Mouse (Mus musculus): ENCODE results near the gene Nadk. TPM values are rescaled to one million over a fixed set of nuclear protein-coding genes. Genes with fewer than 3 reads are reported as not detected.
"Not testable (repeated sequence)": the region's sequence is repeated elsewhere in the genome, so short reads cannot be mapped to it uniquely, and the experiment has no call there.

Nadk gene
- polyA plus RNA-seq, 1 experiment from 2014 or later = 45.0 TPM

DNA sequence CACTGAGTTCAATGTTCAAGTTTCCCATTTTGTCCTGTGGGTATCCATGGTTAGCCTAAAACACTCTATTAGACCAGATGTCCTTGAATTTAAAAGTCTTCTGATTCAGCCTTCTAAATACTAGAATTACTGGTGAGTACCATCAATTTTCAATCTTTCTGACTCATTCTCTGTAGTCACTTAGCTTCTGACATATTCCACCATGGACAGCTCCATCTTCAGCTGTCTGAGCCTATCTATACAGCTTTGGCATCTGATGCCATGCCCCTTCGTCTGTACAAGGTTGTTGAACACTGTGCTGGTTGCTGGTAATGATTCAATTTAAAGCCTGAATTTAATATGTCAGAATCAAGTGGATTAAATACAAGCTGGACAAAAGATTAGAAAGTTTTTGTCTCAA is 6.7 kb upstream of the Nadk start:
- peaks cover 19% of the 10 kb centered on the region for H3K4me1 ChIP-seq
- 43% methylated on average over 1 of the region's 1 CpGs for WGBS
- no peak overlapping the region for H3K9ac ChIP-seq
- no peaks in the 10 kb centered on the region for H3K9me3 ChIP-seq
- no peaks in the 10 kb centered on the region for H3K27me3 ChIP-seq (replicated peaks)
- no peak overlapping the region for H3K4me3 ChIP-seq
- no peak overlapping the region for H3K27ac ChIP-seq (replicated peaks)
- H3K4me2 ChIP-seq = no peak overlapping the region
- H3K36me3 ChIP-seq = peaks cover 100% of the 10 kb centered on the region
- no peak for ATAC-seq (ENCODE audit: extremely low read depth, insufficient number of reproducible peaks, low FRiP score, low TSS enrichment)

DNA sequence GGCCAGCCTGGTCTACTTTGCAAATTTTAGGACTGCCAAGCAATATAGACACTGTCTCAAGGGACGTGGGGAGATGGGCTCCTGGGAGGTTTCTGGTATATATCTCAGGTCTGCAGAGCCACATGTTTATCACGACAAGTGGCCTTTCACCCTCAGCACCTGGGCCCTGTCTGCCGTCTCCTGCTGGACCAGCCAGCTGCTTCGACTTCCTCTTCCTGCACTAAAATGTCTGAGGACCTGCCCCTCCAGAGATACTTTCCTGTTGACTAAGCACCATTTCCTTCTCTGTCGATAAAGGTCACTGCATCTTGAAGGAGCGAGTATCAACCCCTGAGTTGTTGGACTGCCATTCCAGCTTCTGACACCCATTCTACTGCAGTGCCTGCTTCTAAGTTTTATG is 2.7 kb upstream of the Nadk start:
- no peak overlapping the region for H3K9ac ChIP-seq
- H3K27me3 ChIP-seq (replicated peaks) = no peaks in the 10 kb centered on the region
- peaks cover 68% of the 10 kb centered on the region for H3K36me3 ChIP-seq
- no peaks in the 10 kb centered on the region for H3K9me3 ChIP-seq
- H3K27ac ChIP-seq (replicated peaks) = no peak overlapping the region
- 53% methylated on average over 6 of the region's 6 CpGs for WGBS
- no peak overlapping the region for H3K4me3 ChIP-seq
- H3K4me1 ChIP-seq = peaks cover 45% of the 10 kb centered on the region
- no peak for ATAC-seq (ENCODE audit: extremely low read depth, insufficient number of reproducible peaks, low FRiP score, low TSS enrichment)
- no peak overlapping the region for H3K4me2 ChIP-seq

DNA sequence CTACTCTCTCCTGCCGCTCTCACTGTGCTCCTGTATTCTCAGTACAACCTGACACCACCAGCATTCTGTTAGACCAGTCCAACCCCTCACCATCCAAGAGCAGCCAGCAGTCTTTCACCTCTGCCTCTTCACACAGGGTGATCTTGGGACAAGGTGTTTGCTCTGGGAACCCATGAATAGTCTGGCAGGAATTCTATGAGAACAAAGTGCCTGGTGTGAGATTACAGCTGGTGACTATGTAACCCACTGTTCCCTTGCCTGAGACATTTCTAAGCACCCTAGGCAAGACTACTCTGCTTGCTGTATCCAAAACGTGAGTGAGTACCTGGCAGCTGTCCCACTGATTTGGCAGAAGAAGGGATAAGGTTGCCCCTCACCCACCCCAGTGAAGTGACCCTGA is 1.2 kb upstream of the Nadk start:
- peaks cover 53% of the 10 kb centered on the region for H3K36me3 ChIP-seq
- H3K4me3 ChIP-seq = no peak overlapping the region
- H3K9me3 ChIP-seq = no peaks in the 10 kb centered on the region
- peak overlapping the region; percentile 93 for H3K27ac ChIP-seq (replicated peaks)
- no peak for ATAC-seq (ENCODE audit: extremely low read depth, insufficient number of reproducible peaks, low FRiP score, low TSS enrichment)
- H3K4me2 ChIP-seq = no peak overlapping the region
- peak overlapping the region; percentile 42; the same call in 1 of the 2 replicates for H3K9ac ChIP-seq
- WGBS = 46% methylated on average over 2 of the region's 2 CpGs
- no peaks in the 10 kb centered on the region for H3K27me3 ChIP-seq (replicated peaks)
- peaks cover 58% of the 10 kb centered on the region for H3K4me1 ChIP-seq

DNA sequence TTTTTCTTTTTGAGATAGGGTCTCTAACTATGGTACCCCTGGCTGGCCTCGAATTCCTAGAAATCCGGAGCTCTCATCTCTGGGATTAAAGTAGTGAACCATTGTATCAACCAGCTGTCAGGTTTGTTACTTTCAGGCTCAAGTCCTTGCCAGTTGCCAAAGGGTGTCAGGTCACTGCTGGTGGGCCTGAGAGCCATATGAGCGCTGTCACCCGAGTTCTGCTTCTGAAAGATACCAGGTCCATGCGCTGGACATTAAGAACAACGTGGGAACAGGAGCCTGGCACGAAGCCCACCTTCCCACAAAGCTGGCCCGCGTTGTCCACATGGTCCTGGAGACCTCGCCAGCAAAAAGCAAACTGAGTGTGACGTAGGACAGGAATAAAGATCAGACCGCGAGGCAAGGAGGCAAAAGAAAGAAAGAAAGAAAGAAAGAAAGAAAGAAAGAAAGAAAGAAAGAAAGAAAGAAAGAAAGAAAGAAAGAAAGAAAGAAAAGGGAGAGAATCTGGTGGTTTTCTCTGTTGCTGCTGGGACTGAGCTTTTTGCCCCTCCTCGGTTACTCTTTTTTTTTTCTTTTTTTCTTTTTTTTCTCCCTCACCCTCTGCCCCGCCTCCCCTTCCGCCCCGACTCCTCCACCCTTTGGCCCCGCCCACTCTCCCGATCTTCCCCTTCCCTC is 684 bp downstream of the Nadk start:
- H3K4me1 ChIP-seq = peaks cover 64% of the 10 kb centered on the region
- ATAC-seq (ENCODE audit: extremely low read depth, insufficient number of reproducible peaks, low FRiP score, low TSS enrichment) = no peak; the same call in 1 of the 2 replicates
- peak overlapping the region; percentile 93 for H3K27ac ChIP-seq (replicated peaks)
- no peaks in the 10 kb centered on the region for H3K9me3 ChIP-seq
- peaks cover 34% of the 10 kb centered on the region for H3K36me3 ChIP-seq
- H3K9ac ChIP-seq = peak overlapping the region; percentile 73
- H3K27me3 ChIP-seq (replicated peaks) = no peaks in the 10 kb centered on the region
- H3K4me3 ChIP-seq = peak overlapping the region; percentile 78
- peak overlapping the region; percentile 83 for H3K4me2 ChIP-seq
- WGBS = 2% methylated on average over 19 of the region's 19 CpGs

DNA sequence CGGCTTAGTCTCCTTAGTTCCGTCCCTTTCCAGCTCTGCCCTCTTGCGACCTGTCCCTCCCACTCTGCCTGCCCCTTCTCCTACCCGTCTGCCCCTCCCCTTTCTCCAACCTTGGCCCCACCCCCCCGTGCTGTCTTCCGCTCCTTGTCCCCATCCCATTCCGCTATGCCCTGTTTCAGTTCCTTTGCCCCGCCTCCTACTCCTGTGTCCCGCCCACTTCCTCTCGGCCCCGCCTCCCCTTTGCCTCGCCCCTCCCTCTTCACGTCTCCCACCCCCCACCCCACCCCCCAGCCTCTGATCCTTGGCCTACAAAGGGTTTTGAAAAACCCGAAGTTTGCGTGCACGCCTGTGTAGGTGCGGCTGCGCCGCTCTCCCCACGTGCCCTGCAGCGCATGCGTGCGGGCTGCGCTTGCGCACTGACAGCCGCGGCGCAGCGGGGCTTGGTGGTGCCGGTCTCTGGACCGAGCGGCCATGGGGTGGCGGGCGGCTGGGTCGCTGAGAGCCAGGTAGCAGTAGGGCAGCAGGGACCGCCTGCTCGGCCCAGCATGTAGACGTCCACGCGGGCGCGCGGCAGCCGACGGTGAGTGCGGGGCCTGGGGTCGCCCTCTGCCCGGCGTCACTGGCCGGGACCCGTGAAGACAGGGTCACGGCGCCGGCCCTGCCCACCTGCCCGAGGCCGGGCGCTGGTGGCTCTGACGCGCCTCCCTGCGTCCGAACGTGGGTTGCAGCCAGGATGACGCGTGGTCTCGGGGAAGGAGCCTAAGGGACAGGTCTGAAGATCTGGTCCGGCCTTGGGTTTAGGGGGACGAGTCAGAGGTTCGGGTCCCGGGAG is 1.4 kb downstream of the Nadk start:
- peaks cover 26% of the 10 kb centered on the region for H3K36me3 ChIP-seq
- H3K9me3 ChIP-seq = no peaks in the 10 kb centered on the region
- peak; percentile 94 for ATAC-seq (ENCODE audit: extremely low read depth, insufficient number of reproducible peaks, low FRiP score, low TSS enrichment)
- under 1% methylated on average over 68 of the region's 69 CpGs for WGBS
- H3K27me3 ChIP-seq (replicated peaks) = no peaks in the 10 kb centered on the region
- H3K9ac ChIP-seq = peak overlapping the region; percentile 85
- peak overlapping the region; percentile 93 for H3K27ac ChIP-seq (replicated peaks)
- peak overlapping the region; percentile 83 for H3K4me2 ChIP-seq
- H3K4me3 ChIP-seq = peak overlapping the region; percentile 78
- H3K4me1 ChIP-seq = peaks cover 65% of the 10 kb centered on the region

DNA sequence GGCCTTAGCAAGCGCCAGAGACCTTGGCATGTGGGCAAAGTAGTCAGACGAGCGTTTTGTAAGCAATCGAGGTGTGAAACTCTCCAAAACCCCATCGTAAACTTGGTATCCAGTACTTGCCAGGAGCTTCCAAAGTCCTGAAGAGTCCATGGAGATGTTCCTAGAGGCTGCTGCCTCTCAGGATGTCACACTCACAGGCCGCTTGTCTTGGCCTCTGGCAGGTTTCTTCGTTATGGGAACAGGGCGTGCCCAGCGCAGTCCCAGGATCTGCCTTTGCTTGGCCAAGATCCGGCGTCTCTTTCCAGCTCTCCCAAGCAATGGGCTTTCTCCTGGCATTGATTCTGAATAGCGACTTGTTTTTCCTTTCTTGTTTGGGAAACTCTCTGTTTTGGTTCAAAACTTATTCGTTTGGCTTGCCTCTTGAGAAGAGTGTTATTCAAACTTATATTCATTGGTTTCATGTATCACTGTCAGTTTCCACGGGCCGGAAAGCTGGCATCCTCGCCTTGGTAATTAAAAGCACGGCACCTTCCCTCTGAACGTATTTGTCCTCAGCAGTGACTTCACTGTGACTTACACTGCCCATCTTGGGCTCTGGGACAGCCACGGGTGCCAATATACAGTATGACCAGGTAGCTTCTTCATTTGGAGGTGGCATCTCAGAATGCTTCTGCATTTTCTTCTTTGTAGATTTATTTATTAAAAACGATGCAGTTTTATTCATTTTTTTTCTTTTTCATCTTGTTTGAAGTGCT is 2.3 kb downstream of the Nadk start:
- no peak for ATAC-seq (ENCODE audit: extremely low read depth, insufficient number of reproducible peaks, low FRiP score, low TSS enrichment)
- Histone ChIP-seq H3K9me3 (no peaks in the 10 kb centered on the region), H3K9ac (peak overlapping the region; percentile 85), H3K27ac (replicated peaks) (peak overlapping the region; percentile 93), H3K4me3 (peak overlapping the region; percentile 78), H3K4me1 (peaks cover 61% of the 10 kb centered on the region), H3K27me3 (replicated peaks) (no peaks in the 10 kb centered on the region), H3K36me3 (peaks cover 18% of the 10 kb centered on the region), H3K4me2 (peak overlapping the region; percentile 83)
- 15% methylated on average over 20 of the region's 20 CpGs for WGBS

DNA sequence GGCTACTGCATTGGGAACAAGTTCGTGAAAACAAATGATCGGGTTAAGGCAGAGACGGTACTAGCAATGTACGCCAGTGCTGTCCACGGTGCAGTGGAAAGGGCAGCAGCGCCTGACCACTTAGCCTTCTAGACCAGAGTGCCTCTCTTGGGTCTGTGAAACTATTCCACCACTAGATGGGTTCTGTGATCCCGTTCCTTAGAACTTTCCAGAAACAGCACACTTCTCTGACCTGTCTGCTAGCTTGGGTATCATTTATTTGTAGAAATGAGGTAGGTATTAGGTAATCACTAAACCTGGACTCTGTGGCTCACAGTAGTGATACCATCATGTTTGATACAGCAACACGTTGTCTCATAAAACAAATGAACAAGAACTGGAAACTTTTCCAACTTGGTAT is 4.4 kb downstream of the Nadk start:
- H3K27me3 ChIP-seq (replicated peaks) = no peaks in the 10 kb centered on the region
- peaks cover 40% of the 10 kb centered on the region for H3K4me1 ChIP-seq
- WGBS = 52% methylated on average over 8 of the region's 8 CpGs
- no peaks in the 10 kb centered on the region for H3K9me3 ChIP-seq
- H3K4me2 ChIP-seq = no peak overlapping the region
- no peak for ATAC-seq (ENCODE audit: extremely low read depth, insufficient number of reproducible peaks, low FRiP score, low TSS enrichment)
- no peak overlapping the region for H3K4me3 ChIP-seq
- H3K9ac ChIP-seq = no peak overlapping the region
- H3K36me3 ChIP-seq = no peaks in the 10 kb centered on the region
- no peak overlapping the region for H3K27ac ChIP-seq (replicated peaks)

DNA sequence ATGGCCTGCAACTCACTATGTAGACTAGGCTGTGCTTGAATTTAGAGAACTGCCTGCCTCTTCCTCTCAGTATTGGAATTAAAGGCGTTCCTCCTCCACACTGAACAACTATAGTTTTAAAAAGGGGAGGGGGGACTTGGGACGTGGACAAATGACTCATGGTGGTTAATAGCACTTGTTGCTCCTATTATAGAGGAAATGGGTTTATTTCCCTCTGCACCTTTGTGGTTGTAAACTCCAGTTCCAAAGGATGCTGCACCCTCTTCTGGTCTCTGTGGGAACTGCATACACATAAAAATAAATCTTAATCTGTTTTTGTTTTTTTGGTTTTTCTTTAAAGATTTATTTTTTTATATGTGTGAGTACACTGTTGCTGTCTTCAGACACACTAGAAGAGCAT is 6.0 kb downstream of the Nadk start:
- ATAC-seq (ENCODE audit: extremely low read depth, insufficient number of reproducible peaks, low FRiP score, low TSS enrichment) = no peak
- H3K4me1 ChIP-seq = peaks cover 27% of the 10 kb centered on the region
- no peak overlapping the region for H3K9ac ChIP-seq
- 36% methylated on average over 2 of the region's 2 CpGs for WGBS
- no peak overlapping the region for H3K27ac ChIP-seq (replicated peaks)
- no peaks in the 10 kb centered on the region for H3K36me3 ChIP-seq
- no peak overlapping the region for H3K4me2 ChIP-seq
- H3K9me3 ChIP-seq = no peaks in the 10 kb centered on the region
- H3K27me3 ChIP-seq (replicated peaks) = no peaks in the 10 kb centered on the region
- no peak overlapping the region for H3K4me3 ChIP-seq

DNA sequence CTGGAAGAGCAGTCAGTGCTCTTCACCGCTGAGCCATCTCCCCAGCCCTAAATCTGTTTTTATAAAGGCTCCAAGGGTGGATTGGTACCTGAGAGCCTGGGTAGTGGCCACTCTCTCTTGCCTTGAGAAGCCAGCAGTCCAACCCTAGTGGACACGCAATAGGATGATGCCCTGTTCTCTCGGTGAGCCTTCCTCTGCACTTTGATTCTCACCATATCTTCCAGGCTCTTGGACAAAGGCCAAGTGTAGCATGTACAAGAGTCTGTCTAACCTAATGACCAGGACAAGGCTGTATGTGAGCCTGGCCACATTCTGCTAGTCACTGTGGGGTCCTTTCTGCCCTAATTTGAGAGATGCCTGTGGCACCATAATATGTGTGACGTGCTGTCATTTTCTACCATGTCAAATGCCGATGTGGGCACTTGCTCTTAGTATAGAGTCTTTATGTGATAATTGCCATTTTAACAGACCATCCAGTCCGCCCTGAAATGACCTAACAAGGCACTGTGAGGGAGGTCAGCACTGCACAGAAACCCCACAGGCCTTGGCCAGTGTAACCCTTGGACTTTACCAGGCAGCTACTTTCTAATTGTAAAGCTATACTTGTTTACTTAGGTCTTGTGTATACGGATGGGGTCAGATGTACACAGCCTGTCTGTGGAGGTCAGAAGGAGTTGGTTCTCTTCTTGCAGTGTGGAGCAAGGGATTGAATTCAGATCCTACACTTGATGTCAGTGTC is 6.6 kb downstream of the Nadk start:
- ATAC-seq (ENCODE audit: extremely low read depth, insufficient number of reproducible peaks, low FRiP score, low TSS enrichment) = no peak
- 79% methylated on average over 7 of the region's 7 CpGs for WGBS
- 0 out of 2 replicates have a peak overlapping the region, but pooled peaks have one; percentile 47 for H3K9ac ChIP-seq

DNA sequence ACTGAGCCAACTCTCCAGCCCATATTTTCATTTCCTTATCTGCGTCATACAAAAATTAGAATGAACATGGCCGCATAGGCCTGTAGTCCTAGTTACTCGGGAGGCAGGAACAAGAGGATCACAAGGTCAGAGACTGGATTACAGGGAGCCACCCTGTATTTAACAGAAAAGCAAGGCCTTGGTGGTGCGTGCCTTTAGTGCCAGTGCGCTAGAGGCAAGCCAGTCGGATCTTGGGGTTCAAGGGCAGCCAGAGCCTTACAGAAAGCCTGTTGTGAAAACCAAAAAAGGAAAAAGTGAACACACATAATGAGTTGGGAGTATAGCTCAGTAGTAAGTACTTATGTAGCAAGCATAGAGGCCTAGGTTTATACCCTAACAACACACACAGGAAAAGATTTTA is 7.6 kb downstream of the Nadk start:
- WGBS = 92% methylated on average over 6 of the region's 6 CpGs
- H3K27me3 ChIP-seq (replicated peaks) = no peaks in the 10 kb centered on the region
- H3K4me3 ChIP-seq = no peak overlapping the region
- peaks cover 5% of the 10 kb centered on the region; the same call in 1 of the 2 replicates for H3K36me3 ChIP-seq
- H3K9me3 ChIP-seq = no peaks in the 10 kb centered on the region
- H3K4me1 ChIP-seq = peaks cover 21% of the 10 kb centered on the region
- no peak overlapping the region for H3K27ac ChIP-seq (replicated peaks)
- no peak overlapping the region for H3K9ac ChIP-seq
- H3K4me2 ChIP-seq = no peak overlapping the region
- ATAC-seq (ENCODE audit: extremely low read depth, insufficient number of reproducible peaks, low FRiP score, low TSS enrichment) = no peak

More for the DNA sequence above, 6.6 kb downstream of the Nadk start:
- Histone ChIP-seq H3K36me3 (peaks cover 5% of the 10 kb centered on the region; the same call in 1 of the 2 replicates), H3K27ac (replicated peaks) (no peak overlapping the region), H3K4me3 (no peak overlapping the region), H3K4me1 (peaks cover 27% of the 10 kb centered on the region), H3K27me3 (replicated peaks) (no peaks in the 10 kb centered on the region), H3K9me3 (no peaks in the 10 kb centered on the region), H3K4me2 (no peak overlapping the region)

DNA sequence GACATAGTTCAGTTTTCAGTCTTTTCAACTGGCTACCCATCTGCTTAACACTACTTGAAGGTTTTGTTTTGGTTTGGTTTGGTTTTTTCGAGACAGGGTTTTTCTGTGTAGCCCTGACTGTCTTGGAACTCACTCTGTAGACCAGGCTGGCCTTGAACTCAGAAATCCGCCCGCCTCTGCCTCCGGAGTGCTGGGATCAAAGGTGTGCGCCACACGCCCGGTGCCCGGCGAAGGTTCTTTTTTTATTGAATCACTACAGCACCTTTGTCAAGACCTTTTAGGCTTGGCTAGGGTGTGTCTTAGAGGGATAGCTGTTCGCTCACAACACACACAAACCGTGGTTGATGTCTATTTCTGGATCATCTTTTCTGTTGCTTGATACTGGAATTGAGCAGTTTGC is 8.1 kb downstream of the Nadk start:
- not testable (repeated sequence) for H3K27me3 ChIP-seq (replicated peaks); H3K9ac ChIP-seq; H3K36me3 ChIP-seq; H3K9me3 ChIP-seq; H3K4me2 ChIP-seq; H3K27ac ChIP-seq (replicated peaks); ATAC-seq (ENCODE audit: extremely low read depth, insufficient number of reproducible peaks, low FRiP score, low TSS enrichment); H3K4me3 ChIP-seq
- WGBS = 90% methylated on average over 11 of the region's 11 CpGs
- H3K4me1 ChIP-seq = peaks cover 16% of the 10 kb centered on the region
